Mouse (Mus musculus) fat pad, adult 2 months (tissue): ENCODE data around the gene Hs2st1.

Experiments used
- DNase-seq: peaks from one replicate; pipeline ENCODE4 v3.0.0-alpha.2; 2011; ENCODE audit warnings: low read depth, low spot score; ENCODE audit errors: extremely low read depth

Hs2st1 gene

DNA sequence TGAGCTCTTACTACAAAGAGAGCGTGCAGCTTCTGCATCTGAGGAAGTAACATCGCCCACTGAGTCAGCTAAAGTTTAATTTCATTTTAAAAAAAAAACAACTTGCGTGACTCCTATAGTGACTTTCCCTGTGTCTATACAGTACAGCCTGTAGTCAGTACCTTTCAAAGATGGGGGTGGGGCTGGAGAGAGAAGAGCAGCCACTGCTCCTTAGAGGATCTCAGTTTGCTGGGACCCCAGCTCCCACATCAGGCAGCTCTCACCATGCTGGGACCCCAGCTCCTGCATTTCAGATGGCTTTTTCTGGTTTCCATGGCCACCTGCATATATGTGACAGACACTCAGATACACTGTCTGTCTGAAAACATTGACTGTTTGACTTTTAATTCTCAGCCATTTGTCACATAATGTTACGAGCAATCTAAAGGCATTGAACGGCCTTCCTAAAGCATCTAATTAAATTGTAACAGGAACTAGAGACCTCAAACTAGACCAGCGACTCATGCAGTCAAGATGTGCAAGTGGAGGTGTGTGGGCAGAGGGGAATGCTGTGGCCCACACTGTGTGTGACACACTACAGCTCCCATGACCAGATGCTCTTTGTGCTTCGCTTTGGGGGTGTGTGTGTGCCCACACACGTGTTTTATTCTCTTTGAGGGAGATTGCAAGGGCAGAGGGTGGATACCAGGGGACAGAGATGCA is 19.4 kb upstream of the Hs2st1 start:
- DNase-seq = no peak

DNA sequence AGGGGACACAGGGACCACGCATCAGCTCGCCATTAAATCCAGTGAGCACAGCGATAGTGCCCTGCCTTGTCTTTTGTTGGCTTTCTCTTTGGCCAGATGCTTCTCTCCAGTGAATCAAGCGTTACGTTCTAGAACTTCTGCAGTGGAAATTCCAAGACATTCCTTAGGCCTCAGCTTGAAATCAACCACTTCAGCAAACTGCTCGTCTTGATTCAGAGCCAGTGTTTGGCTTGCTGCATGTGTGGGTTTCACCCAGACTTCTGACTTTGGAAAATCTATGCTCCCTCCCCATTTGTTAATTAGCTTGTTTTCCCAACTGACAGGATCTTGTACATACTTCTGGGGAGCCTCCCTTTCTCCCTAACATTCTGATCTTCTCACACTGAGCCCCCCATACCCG is 16.8 kb upstream of the Hs2st1 start:
- no peak for DNase-seq

DNA sequence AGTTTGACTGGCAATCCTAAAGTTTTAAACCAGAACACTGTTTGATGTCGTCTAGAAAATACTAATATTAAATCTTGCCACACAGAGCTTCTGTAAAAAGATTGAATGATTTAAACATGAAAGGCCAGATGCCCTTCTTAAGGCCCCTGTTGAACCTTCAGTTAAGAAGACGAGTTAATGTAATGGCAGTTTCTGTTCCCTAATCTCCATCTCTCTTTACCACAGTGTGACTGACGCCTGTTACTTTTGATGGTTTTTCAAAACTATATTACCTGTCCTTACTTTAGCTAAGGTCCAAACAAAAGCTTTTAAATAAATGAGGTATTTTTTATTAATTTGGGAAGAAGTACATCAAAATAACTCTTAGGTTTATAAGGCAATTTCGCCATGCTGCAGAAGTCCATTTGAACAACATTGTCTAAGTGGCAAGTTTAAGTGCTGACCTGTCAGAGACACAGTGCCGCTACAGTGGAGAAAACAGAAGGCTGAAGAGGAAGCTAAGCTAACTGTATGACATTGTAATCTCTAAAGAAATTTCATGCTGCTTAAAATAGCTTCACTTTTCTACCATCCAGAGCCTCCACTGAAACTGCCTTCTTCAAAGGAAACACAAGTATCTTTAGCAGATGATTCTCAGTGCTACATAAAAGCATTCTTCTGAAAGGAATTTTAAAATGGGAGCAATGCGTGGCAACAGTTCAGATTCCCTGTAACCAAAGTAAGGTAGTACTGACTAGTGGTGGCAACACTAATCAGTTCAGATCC is 15.0 kb upstream of the Hs2st1 start:
- no peak for DNase-seq

DNA sequence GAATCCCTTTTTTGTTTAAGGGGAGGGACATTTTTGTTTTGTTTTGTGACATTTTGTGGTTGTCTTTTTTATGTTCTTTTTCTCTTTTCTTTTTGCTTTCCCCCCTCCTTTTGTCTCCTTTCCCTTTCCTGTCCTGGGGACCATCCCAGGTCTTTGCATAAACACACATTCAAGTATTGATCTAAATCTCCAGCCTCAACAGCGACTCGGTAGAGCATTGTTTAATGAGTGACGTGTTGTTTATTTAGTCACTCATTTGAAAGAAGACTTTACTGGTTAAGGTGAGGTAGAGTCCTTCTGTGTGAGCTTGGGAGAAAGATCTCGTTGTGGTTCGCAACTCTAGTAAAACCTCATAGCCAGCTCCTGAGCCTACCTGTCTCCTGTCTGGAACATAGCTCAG is 13.8 kb upstream of the Hs2st1 start:
- no peak for DNase-seq

DNA sequence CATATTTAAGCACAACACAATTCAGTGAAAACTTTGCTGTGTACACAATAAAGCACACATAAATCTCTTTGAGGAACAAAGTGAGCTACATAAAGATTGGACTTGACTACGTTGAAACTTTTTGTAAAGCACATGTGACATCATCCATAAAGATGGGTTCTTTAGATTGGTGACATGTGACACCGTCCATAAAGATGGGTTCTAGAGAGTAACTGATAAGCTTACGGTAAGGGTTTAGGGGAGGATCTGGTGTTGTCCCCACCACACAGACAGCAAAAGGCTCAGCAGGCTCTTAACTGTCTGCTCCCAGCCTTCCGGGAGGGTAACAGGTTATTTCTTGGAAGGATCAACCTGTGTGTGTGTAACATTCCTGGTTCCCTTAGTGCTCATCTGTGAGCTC is 12.3 kb upstream of the Hs2st1 start:
- DNase-seq = no peak

DNA sequence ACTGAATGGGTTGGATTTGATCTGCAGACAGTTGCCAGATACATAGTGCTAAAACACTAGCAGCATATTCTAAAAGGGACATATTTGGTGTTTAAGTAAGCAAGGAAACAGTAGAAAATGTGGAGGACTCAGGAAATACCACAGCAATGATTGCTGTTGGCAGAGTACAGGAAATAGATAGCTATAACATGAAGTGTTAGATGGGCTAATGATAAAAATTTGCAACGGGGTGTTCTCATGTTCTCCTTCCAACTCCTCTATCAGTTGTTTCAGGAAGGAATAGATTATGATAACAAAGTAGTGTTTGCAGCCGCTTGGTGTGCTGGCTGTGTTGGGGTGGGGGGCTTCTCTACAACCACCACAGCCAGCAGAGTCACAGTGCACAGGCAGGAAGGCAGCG is 11.9 kb upstream of the Hs2st1 start:
- DNase-seq = no peak

DNA sequence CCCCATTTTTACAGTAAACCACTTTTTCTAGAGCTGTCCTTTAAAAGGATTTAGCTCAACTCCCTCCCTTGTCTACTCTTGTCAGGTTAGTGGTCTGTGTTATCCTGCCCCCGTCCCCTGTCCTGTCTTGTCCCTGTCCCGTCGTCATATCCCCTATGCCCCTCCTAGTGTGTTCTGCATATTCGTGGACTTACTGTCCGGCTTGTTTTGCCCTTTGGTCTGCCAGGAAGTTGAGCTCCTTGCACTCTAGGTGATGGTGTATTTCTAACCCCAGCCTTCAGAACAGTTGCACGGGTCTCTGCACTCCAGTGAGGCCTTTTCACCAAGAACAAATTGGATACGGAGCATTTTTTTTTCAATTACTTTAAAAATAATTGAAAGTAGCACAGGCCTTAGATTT is 10.3 kb upstream of the Hs2st1 start:
- DNase-seq = no peak

DNA sequence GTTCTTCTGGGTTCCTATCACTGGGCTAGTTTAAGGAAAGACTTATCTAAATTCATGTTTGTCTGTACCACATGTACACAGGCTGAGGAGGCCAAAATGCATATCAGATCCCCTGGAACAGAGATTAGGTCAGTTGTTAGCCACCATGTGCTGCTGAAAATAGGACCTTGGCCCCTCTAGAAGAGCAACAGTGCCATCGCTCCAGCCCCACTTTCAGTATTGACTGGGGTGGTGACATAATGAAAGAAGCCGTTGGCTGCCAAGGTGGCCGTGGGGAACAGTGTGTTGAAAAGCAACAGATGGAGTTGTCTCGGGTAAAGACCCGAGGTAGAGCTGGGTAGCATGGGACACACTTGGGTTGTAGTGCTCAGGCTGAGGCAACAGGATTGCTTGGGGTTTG is 9.8 kb upstream of the Hs2st1 start:
- DNase-seq = no peak

DNA sequence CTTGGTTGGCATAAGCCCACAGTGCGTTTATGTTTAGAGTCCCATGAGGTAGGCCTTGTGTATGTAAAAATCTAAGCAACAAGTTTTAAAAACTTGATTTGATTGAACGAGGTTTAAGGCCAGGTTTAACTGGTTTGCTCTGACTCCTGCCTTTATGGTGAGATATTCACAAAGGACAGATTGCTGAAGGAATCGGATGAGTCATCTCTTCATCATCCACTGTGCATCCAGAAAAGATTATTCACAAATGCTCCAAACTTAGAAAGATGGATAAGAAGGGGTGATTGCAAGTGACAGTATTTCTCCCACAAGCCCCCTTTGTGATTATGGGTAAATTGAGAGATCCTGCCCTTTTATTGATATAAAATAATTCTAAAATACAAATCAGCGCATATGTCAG is 8.9 kb upstream of the Hs2st1 start:
- no peak for DNase-seq

DNA sequence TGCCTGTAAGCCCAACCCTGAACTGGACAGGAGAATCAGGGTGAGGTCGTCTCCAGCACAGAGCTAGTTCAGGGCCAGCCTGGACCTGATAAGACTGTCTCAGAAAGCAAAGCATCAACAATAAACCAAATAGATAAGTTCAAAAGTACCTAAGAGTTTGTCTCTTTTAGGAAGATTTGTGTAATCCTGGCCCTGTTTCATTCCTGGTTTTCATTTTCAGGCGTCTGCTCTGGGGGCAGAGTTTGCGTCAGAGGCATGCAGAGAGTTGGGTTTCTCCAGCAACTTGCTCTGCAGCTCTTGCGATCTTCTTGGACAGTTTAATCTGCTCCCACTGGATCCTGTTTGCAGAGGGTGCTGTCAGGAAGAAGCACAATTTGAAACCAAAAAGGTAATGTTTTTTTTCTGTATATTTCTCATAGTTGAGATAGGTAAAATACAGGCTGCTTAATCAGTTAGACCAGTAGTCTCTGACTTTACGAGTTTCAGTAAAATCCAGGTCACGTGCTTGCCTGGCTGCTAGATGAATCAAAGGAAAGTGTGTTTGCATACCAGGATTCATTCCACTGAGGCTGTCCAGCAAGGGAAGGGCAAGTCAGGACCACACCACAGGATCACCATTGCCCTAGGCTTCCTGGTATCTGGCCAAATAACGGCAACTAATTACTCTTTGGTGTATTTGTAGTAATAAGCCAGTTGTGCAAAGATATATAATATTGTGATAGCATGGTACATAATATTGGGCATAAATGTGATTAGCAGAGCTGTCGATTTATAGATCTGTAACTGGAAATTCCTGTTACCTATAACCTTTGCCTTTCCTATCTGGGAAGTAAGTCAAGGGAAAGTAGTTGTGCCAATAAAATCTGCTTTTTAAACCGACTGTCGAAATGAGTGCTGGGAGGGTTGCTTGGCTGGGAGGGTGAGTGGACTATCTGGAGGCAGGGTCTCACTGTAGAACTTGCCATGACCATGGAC is 7.7 kb upstream of the Hs2st1 start:
- peak; percentile 78 for DNase-seq

DNA sequence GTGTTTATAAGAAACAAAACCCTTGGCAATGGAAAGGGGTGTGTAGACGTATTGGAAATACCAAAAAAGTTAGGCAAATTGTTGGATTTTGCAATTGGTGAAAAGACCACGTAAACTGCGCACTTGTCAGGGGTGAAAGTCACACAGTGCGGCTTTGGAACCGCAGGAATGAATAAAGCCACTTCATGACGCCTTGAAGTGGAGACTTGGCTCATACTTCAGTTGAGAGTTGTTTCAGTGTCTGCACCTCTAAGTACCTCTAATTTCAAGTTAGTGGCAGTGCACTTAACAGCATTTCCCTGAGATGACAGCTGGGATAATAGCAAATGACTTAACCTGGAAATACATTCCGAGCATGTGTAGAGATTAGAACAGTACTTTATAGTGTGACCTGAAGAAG is 4.3 kb upstream of the Hs2st1 start:
- no peak for DNase-seq

DNA sequence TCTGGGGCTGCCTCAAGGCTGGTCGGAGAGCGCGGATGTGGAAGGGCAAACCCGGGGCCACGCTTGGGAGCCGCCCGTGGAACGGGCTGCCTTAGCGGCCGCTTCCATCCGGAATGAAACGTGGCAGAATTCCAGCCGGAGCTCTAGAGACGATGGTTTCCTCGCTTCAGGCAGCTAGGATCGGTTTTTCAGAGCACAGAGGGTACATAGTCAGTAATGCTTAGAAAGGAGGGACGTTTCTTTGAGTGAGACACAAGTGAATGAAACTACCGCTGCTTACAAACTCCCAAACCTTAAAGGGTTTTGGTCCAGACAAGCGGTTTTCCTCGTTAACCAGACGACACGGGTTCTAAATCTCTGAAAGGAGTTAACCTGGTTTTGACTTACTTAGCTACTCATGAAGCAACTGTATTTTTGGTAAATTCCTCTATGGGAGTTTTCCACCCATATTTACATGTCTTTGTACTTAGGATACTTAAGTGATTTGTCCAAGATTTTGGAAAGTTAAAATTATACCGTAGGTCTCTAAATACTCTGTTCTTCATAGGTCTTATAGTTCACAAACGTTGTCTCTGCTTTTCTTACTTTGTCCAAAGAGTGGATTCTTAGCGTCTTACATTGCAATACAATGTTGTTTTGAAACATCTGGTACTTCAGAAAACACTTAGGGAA is 971 bp upstream of the Hs2st1 start:
- DNase-seq = no peak

DNA sequence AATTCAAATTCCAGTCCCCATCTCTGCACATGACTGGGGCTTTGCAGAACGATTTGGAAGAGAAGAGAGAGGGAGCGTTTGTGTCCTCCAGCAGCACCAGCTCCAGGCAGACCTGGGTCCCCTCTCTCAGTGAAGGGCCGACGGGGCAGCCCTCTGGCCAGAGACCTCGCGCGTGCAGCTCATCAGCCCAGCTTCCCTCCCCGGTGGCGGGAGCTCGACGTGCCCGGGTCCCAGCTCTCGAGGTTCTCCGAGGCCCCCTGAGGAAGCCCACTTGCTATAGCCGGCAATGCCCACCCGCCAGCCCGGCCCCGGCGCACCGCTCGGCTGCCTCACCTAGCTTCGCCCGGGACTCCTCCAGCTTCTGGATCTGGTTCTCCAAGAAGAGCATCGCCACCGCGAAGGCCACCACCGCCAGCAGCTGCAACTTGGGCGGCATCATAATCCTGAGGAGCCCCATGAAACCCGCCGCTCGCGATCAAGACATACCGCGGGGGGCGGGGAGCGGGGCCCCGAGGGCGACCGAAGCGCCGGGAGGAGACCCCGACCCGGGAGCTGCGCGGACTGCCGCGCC is 495 bp downstream of the Hs2st1 start:
- no peak for DNase-seq

DNA sequence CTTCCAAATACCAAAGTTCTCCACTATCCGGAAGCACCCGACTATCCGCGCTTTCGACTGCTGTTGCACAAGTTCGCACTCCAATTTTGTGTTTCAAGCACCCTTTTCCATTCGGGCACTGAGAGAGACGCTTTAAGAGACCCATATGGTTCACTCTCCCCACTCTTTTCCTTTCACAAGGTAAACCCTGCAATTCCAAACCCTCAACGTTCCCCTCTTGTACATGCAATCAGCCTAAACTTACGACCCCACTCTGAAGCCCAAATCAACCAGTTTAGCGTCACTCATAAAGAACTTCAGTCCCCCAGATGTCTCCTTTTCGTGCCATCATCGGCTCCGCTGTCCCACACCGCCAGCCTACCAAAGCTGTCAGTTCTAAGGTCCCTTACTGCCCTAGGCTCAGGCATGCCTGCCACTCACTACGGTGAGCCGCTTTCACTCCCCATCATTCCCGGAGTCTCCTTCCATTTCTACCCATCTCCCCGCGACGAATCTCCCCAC is 1.1 kb downstream of the Hs2st1 start:
- no peak for DNase-seq

DNA sequence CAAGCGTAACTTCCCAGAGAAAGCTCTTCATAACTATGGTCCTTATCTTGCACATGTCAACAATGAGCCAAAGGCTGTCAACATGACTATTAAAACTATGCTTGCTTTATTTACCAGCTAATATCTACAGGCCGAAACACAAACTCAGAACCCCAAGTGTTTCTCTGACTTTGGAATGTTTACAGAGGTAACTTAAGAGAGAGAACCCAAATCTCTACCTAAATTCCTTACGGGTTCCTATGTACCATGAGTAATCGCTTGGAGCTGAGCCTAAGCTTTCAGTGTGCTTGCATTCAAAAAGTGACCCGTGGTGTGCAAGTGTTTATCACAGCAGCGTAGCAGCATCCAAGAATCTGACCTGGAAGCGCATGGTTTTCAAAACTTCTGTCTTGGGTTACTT is 4.8 kb downstream of the Hs2st1 start:
- no peak for DNase-seq

DNA sequence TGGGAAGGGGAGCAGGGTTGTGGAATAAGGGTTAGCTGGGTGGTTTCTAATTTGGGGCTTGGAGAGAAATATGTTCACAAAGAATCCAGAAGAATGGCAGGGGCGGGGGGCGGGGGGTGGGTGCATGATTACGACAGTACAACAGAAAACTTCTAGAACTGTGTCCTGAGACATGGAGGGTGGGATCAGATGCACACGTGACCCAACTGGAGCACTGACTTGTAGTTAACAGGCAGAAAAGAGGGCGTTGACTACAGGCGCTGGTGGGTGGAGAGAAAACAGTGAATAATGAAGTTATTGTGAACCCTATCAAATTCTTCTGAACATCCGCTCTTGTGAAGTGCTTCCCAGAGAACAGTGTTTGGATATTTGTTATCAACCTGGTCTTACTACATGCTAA is 6.1 kb downstream of the Hs2st1 start:
- DNase-seq = no peak

DNA sequence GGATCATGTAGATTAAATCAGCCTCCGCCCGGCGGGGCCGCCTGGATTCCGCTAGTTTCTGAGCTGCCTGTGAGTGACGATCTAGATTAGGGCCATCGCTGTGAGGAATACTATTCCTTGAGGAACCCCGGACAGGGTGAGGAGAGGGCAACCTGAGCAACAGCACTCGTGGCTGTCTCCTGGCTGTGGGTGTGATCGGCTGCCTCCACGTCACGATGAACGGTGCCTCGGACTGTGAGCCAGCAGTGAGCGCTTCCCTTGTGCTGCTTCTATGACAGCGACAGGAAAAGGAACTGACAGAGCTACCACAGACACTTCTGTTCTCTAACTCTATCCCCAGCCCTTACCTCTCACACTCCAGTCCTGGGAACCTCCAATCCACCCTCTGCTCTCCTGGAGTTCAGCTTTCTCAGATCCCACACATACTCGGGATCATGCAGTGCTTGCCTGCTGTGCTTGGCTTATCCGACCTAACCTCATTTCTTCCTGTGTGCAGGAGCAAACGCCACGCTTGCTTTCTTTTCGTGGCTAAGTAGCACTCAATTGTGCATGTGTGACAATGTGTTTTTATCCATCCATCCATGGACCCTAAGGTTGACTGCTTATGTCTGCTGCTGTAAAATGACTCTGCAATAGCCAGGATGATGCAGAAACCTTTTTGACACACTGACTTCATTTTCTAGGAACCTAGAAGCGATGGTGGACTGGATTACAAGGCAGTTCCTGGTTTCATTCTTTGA is 8.3 kb downstream of the Hs2st1 start:
- no peak for DNase-seq

DNA sequence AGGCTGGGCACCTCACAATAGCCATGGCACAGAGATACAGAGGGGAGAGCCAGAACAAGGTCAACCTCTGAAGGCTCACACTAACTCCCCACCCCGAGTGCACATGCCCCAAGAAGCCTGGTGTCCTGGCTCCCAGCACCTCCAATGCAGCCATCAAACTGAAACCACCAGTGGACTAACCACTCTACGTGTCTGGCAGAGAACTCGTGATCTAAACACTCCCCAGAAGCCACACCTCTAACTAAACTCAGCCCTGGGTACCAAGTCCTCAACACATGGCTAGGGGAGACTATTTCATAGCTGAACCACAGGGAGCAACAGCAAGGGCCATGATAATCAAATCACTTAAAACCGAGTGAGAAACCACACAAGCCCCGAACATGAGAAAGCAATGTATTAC is 11.7 kb downstream of the Hs2st1 start:
- no peak for DNase-seq

DNA sequence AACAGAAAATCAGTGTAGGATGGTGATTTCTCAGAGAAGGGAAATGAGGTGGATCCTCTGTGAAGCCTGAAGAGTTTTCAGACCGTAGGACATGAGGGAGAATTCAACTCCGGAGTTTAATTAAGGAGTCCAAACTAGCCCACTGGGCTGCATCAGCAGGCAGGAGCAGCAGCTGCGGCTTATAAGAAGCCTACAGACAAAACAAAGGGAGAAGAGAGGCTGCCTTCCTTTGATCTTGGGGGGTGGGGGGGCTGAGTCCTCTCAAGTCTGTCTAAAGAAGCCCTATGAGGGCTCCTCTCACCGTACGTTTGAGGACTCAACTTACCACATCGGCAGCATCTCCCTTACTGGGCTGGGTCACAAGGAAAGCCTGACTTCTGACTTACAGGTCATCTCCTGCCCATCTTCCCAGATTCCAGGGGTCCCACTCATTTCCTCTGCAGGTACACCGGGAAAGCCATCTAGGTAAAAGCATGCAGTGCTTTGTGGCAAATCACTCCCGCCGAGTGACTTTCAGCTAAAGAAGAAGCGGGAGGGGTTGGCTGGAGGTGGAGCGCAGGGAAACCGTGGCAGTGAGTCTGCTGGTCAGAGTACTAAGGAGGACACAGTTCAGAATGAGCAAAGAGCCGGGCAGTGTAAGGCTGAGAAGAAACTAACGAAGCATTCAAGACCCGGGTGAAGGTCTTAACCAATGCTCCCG is 13.2 kb downstream of the Hs2st1 start:
- no peak for DNase-seq
